Mouse (Mus musculus): ENCODE measurements around the gene Tnfsf10. TPM values are rescaled to one million over a fixed set of nuclear protein-coding genes. Genes with fewer than 3 reads are reported as not detected.
"Not testable (repeated sequence)": the region's sequence is repeated elsewhere in the genome, so short reads cannot be mapped to it uniquely, and the experiment has no call there.

Tnfsf10 gene
- polyA plus RNA-seq (2012; rRNA removed): 0.09 and 0.12 TPM in 2 replicates

DNA sequence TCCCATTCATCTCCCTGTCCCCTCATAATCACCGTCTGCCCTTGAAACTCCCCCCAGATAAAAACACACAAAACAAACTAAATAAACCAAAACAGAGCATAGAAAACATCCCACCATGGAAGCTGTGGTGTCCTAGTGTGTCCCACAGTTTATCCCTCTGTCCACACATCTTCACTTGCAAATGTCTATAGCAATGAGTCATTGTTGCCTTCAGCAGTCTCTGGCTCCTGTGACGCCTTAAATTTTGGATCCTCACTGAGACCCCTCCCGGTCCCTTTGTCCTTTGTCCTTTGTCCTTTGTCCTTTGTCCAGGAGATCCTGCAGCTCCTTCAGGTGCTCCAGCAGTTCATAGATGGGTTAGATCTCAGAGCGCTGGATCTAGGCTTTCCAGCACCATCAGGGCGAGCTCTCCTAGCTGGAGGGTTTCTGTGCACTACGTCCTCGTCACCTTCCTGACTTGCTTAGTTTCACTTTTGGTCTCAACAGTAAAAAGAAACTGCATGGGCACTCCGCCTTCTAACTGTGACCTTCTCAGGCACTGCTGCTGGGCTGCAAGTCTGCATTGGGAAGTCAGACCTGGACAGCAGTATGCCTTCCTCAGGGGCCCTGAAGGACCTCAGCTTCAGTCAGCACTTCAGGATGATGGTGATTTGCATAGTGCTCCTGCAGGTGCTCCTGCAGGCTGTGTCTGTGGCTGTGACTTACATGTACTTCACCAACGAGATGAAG lies at the start of gene Tnfsf10:
Tnfsf10 (plus strand) TSS at position 470 of the 729 bp plus-strand sequence.
- TF ChIP-seq POLR2A (IDR thresholded peaks at IDR 0.05; ENCODE audit: borderline replicate concordance, extremely low read depth, insufficient read depth, insufficient read length, poor library complexity, severe bottlenecking) (no peak), CTCF (IDR thresholded peaks at IDR 0.05; ENCODE audit: borderline replicate concordance, extremely low read depth, insufficient read depth, insufficient read length) (no peak)
- no peak for DNase-seq (ENCODE audit: low read depth)

DNA sequence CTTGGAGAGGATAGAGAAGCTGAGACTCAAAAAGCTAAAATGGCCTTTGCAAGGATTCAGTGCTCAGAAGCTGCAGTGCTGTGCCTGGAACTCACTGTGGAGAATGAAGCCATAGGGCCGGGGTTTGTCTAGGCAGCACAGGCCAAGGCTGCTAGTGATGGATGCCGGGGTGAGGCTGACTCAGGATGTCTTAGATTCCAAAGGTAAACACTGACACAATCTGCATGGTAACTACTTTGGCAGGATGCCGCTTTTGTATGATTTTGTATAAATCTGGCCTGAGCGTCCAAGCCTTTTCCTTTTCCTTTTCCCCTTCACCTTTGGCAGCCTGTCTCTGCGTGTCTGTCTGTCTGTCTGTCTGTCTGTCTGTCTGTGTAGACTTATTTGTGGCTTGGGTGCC lies 49.5 kb upstream of the Tnfsf10 start:
- no peak for DNase-seq (ENCODE audit: low read depth)
- no peak for TF ChIP-seq POLR2A (IDR thresholded peaks at IDR 0.05; ENCODE audit: borderline replicate concordance, extremely low read depth, insufficient read depth, insufficient read length, poor library complexity, severe bottlenecking)
- no peak for TF ChIP-seq CTCF (IDR thresholded peaks at IDR 0.05; ENCODE audit: borderline replicate concordance, extremely low read depth, insufficient read depth, insufficient read length)

DNA sequence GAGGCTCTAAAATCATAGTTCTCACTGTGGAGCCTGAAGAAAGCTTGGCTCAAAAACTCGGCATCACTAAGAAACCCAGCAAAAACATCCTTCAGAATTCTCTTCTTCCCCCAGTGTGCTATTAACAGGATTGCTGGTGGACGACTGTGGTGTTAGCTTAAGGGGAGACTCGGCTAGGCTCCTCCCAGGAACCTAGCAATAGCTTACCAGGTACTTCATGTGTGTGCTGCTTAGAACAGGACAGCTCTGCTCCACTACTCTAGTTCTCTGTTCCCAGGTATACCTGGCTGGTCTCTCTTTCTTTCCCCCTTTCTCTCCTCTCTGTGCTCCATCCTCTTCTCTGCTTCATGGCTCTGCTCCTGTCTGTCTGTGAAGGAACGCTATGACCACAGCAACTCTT lies 48.9 kb upstream of the Tnfsf10 start:
- DNase-seq (ENCODE audit: low read depth): no peak
- TF ChIP-seq CTCF (IDR thresholded peaks at IDR 0.05; ENCODE audit: borderline replicate concordance, extremely low read depth, insufficient read depth, insufficient read length) (no peak), POLR2A (IDR thresholded peaks at IDR 0.05; ENCODE audit: borderline replicate concordance, extremely low read depth, insufficient read depth, insufficient read length, poor library complexity, severe bottlenecking) (no peak)

DNA sequence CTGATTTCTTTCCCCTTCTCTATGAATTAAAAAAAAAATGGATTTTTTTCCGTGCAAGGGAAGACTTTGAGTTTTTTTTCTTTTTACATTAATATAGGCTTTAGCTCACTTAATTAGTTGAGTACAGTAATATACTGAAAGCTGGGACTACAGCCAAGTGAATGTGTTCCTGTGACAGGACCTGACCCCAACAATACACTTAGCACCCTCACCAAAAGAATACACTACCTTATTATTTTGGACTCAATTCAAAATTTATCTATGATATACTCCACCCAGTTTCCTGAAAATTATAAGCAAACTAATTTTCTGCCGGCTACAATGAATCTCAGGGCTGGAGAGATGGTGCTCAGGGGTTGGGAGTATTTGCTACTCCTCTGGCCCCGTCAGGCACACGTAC lies 47.7 kb upstream of the Tnfsf10 start:
- no peak for TF ChIP-seq POLR2A (IDR thresholded peaks at IDR 0.05; ENCODE audit: borderline replicate concordance, extremely low read depth, insufficient read depth, insufficient read length, poor library complexity, severe bottlenecking)
- TF ChIP-seq CTCF (IDR thresholded peaks at IDR 0.05; ENCODE audit: borderline replicate concordance, extremely low read depth, insufficient read depth, insufficient read length): no peak
- no peak for DNase-seq (ENCODE audit: low read depth)

DNA sequence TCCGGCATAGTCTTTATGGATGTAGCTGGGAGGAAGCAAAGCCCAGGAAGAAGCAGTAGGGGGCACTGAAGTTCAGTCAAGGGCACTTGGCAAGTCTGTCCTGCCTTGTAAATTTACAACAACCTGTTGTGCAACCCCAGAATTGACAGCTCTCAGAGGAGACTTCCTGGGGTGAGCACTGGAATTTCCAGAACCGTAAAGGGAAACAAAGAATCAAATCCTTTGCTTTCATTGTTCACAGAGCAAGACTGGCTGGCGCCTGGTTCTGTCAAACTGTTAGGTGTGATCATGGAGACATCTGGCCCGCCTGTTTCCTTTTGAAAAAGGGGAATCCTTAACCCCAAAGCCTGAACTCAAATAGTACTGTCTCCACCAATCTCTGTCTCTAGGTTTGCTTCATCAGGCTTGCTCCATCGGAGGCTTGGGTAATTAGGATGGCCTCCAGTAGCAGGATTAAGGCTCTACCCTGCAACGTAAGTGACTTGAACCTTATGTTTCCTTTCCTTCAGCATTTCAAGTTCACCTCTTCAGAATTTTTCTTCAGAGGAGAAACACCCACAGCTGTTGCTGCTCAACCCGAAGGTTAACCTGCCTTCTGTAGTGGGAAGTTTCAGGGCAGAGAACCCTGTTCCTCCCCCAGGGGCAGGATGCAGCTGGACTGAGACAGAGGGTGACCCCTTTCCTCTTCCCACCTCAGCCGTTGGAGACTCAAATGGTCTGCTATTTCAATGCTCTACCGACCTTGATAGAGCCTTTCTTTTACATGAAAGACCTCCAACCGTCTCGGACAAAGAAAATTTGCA lies 46.5 kb upstream of the Tnfsf10 start:
- TF ChIP-seq CTCF (IDR thresholded peaks at IDR 0.05; ENCODE audit: borderline replicate concordance, extremely low read depth, insufficient read depth, insufficient read length) (no peak), POLR2A (IDR thresholded peaks at IDR 0.05; ENCODE audit: borderline replicate concordance, extremely low read depth, insufficient read depth, insufficient read length, poor library complexity, severe bottlenecking) (no peak)
- no peak for DNase-seq (ENCODE audit: low read depth)

DNA sequence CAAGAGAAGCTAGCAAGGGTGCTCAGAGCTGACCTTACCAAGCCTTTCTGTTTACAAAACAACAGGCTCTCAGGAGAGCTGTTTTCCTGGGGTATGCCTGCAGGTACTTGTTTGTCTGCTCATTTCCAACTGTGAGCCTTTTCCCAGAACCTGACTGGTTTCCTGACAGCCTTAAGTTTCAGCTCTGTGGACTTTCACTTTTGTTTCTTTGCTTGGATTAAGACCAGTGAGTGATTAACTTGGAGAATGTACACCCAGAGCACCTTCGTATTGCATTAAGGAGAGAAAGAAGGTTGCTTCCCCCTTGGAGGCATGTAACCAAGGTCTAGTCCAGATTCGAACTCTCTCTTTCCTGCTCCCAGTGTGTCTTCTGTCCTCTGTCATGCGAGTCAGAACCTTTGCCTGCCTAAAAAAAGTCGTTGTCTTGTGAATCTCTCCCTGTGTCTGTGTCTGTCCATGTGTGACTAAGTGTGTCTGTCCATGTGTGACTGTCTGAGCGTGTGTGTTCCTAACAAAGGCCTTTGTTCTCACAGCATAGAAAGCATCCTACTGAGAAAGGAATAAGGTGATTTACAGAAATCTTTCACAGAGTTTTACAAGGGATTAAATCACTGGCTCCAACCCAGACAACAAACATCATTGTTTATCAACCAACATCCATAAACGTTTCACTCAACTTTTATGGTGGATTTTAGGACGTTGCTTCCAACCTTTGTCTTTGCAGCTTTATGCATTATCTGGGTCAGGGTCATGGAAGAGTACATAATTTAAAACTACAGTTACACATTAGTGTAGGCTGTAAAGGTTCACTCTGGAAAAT lies 43.7 kb upstream of the Tnfsf10 start:
- no peak for DNase-seq (ENCODE audit: low read depth)
- TF ChIP-seq CTCF (IDR thresholded peaks at IDR 0.05; ENCODE audit: borderline replicate concordance, extremely low read depth, insufficient read depth, insufficient read length) (no peak), POLR2A (IDR thresholded peaks at IDR 0.05; ENCODE audit: borderline replicate concordance, extremely low read depth, insufficient read depth, insufficient read length, poor library complexity, severe bottlenecking) (no peak)

DNA sequence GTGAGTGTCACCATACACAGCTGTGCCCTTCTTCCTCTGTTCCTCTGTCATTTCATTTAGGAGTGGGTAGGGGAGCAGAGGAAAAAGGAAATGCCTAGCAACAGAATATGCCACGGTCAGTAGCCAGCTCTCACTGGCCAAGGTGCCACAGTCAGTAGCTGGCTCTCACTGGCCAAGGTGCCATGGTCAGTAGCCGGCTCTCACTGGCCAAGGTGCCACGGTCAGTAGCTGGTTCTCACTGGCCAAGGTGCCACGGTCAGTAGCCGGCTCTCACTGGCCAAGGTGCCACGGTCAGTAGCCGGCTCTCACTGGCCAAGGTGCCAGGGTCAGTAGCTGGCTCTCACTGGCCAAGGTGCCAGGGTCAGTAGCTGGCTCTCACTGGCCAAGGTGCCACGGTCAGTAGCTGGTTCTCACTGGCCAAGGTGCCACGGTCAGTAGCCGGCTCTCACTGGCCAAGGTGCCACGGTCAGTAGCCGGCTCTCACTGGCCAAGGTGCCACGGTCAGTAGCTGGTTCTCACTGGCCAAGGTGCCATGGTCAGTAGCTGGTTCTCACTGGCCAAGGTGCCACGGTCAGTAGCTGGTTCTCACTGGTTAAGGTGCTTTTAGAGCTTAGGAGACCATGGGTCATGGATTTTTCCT lies 37.4 kb upstream of the Tnfsf10 start:
- DNase-seq (ENCODE audit: low read depth): not testable (repeated sequence)

DNA sequence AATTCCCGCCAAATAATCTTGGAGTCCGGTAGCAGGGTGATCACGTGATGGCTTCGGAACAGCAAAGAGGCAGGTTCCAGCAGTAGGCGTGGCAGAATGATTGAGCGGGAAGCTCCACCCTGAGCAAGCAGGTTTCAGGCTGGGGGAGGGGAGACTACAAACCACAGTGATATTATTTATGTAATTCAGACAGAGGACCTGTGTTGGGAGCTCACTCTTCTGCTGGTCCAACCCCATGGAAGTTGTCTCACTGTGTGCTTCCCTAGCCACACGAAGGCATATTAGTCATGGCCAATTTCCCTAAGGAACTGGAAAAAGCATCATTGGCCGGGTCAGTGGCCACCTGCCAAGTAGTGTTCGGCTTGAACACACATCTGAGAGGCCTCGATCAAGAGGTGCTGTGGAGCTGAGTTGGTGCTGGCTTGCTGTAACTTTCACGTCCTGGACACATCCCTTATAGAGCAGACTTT lies 36.5 kb upstream of the Tnfsf10 start:
- no peak for DNase-seq (ENCODE audit: low read depth)
- TF ChIP-seq CTCF (IDR thresholded peaks at IDR 0.05; ENCODE audit: borderline replicate concordance, extremely low read depth, insufficient read depth, insufficient read length): no peak

DNA sequence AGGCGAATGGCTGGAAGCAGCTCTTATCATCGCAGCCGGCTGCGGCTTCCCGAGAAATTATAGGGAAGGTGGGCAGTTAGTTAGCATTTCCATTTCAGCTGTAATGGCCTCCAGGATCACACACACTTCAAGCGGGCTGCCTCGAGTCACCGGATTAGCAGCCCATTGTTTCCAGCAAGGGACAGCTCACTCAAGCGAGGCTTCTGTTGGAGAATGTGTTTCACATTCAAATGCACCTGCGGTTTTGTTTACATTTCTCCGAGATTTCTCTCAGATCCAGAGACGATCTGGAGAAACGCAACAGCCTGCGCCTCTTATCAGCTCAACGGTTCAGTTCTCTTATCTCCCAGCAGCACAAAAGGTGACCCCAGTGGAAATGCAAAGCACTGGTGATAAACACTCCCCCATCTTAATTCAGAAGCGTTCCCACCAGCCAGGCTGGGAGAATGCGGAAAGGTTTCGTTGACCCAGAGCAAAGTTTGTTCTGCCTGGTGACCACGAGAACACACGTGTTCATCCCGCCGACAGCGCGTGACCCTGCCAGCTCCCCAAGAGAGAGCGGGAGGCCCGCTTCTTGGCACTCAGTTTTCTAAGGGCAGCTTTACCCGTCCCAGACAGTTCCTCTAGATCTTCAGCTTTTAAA lies 33.6 kb upstream of the Tnfsf10 start:
- peak; percentile 74 for DNase-seq (ENCODE audit: low read depth)

DNA sequence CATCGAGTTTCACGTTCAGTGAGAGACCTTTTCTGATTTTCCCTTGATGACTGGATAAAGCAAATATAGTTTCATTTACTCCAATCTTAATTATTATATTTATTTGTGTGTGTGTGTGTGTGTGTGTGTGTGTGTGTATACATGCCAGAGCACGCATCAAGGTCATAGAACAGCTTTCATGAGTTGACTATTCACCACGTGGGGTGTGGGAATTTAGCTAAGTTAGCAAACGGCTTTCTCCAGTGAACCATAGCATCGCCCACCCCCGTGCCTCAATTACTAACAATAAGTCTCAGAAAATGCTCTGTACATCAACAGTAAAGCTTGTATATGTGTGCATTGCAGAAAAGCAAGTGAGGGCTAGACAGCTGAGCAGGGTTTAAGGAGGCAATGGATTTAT lies 33.0 kb upstream of the Tnfsf10 start:
- TF ChIP-seq POLR2A (IDR thresholded peaks at IDR 0.05; ENCODE audit: borderline replicate concordance, extremely low read depth, insufficient read depth, insufficient read length, poor library complexity, severe bottlenecking) (no peak), CTCF (IDR thresholded peaks at IDR 0.05; ENCODE audit: borderline replicate concordance, extremely low read depth, insufficient read depth, insufficient read length) (no peak)
- DNase-seq (ENCODE audit: low read depth): no peak

More for the DNA sequence above, 33.6 kb upstream of the Tnfsf10 start:
- TF ChIP-seq CTCF (IDR thresholded peaks at IDR 0.05; ENCODE audit: borderline replicate concordance, extremely low read depth, insufficient read depth, insufficient read length) (no peak), POLR2A (IDR thresholded peaks at IDR 0.05; ENCODE audit: borderline replicate concordance, extremely low read depth, insufficient read depth, insufficient read length, poor library complexity, severe bottlenecking) (no peak)
